Comparison of ENCODE assay signal across 16 mouse cellular contexts in genomic region chr4:137748726-137749125, GRCm38 (mm10). TPM values are rescaled to one million over a fixed set of nuclear protein-coding genes. Genes with fewer than 3 reads are reported as not detected.
A peak's percentile ranks its signal among the peaks of the same experiment; 100 is the strongest.
DNase-seq lines count a peak whose midpoint lies in the region; ATAC-seq and TF ChIP-seq lines count a peak whose summit lies in the region.
"Had no signal": no experiment of that assay in that cellular context is flagged by ENCODE, and none has a peak within 500 bp of the region (broad histone marks: within the 10 kb centered on the region; RNA-seq: fewer than 3 reads in every experiment).

No protein-coding gene starts in this region.

- H3K27me3 ChIP-seq in heart, embryonic 10.5 days (ENCODE audit: insufficient read depth, poor library complexity, severe bottlenecking), result peaks cover 7% of the 10 kb centered on the region; the same call in 1 of the 2 replicates
- H3K27me3 ChIP-seq in liver, embryonic 14.5 days (ENCODE audit: control insufficient read depth, insufficient read depth, low read length), result peaks cover 3% of the 10 kb centered on the region; the same call in 1 of the 2 replicates
- H3K27me3 ChIP-seq in liver, postnatal 0 days (ENCODE audit: insufficient read depth, low read length), result no peaks in the 10 kb centered on the region
- H3K27me3 ChIP-seq in liver, embryonic 15.5 days, result peaks cover 37% of the 10 kb centered on the region; the same call in 1 of the 2 replicates
- H3K27me3 ChIP-seq: intestine, embryonic 15.5 days; stomach, embryonic 15.5 days had no signal

- no peak for TF ChIP-seq CTCF in liver, embryonic 14.5 days (IDR thresholded peaks at IDR 0.05; ENCODE audit: low read depth)
- no peak for TF ChIP-seq CTCF in liver, postnatal 0 days (IDR thresholded peaks at IDR 0.05; ENCODE audit: low read depth)

- WGBS in heart, embryonic 10.5 days, result 56% methylated on average over 4 of the region's 4 CpGs
- WGBS in liver, embryonic 14.5 days (ENCODE audit: insufficient replicate concordance), result 47% methylated on average over 4 of the region's 4 CpGs
- WGBS in liver, postnatal 0 days (ENCODE audit: insufficient replicate concordance), result 61% methylated on average over 4 of the region's 4 CpGs
- WGBS in liver, embryonic 15.5 days (ENCODE audit: insufficient replicate concordance), result 58% methylated on average over 4 of the region's 4 CpGs

- H3K4me3 ChIP-seq in heart, embryonic 10.5 days, result no peak overlapping the region
- H3K4me3 ChIP-seq in liver, embryonic 14.5 days (ENCODE audit: insufficient read depth in 1 of 2, low read depth in 2 of 2, low read length in 2 of 2), result no peak overlapping the region
- no peak overlapping the region for H3K4me3 ChIP-seq in liver, postnatal 0 days (ENCODE audit: low read depth, low read length)
- H3K4me3 ChIP-seq in liver, embryonic 15.5 days (replicated peaks), result no peak overlapping the region
- H3K4me3 ChIP-seq: heart, adult 2 months; intestine, embryonic 15.5 days; limb, embryonic 10.5 days; stomach, embryonic 15.5 days had no signal

- H3K36me3 ChIP-seq in heart, embryonic 10.5 days, result no peaks in the 10 kb centered on the region
- H3K36me3 ChIP-seq in liver, embryonic 14.5 days (replicated peaks; ENCODE audit: control insufficient read depth, insufficient read depth, low read depth), result no peaks in the 10 kb centered on the region
- H3K36me3 ChIP-seq in liver, postnatal 0 days (replicated peaks; ENCODE audit: insufficient read depth, low read length), result 0 out of 2 replicates have a peak, but pooled peaks cover 9% of the 10 kb centered on the region
- H3K36me3 ChIP-seq in liver, embryonic 15.5 days (replicated peaks), result no peaks in the 10 kb centered on the region
- H3K36me3 ChIP-seq: intestine, embryonic 15.5 days; limb, embryonic 10.5 days; stomach, embryonic 15.5 days had no signal

- no peak for TF ChIP-seq EP300 in liver, embryonic 14.5 days (IDR thresholded peaks at IDR 0.05; ENCODE audit: low read depth)
- TF ChIP-seq EP300 in liver, postnatal 0 days (IDR thresholded peaks at IDR 0.05; ENCODE audit: low read depth), result no peak

- intact Hi-C loops in heart, postnatal 14 days (cut with DNase I), result no loop called here

- H3K27ac ChIP-seq in heart, embryonic 10.5 days, result 0 out of 2 replicates have a peak overlapping the region, but pooled peaks have one; percentile 6
- H3K27ac ChIP-seq in liver, embryonic 14.5 days, result no peak overlapping the region
- no peak overlapping the region for H3K27ac ChIP-seq in liver, postnatal 0 days (ENCODE audit: low read depth)
- peak overlapping the region; percentile 57 for H3K27ac ChIP-seq in liver, embryonic 15.5 days (replicated peaks)
- H3K27ac ChIP-seq: heart, adult 2 months; intestine, embryonic 15.5 days; limb, embryonic 10.5 days; stomach, embryonic 15.5 days had no signal

- ATAC-seq in liver, embryonic 14.5 days (ENCODE audit: insufficient read depth), result no peak
- ATAC-seq in liver, postnatal 0 days, result no peak
- no peak for ATAC-seq in liver, embryonic 15.5 days (ENCODE audit: insufficient read depth)
- ATAC-seq: intestine, embryonic 15.5 days had no signal

- H3K9me3 ChIP-seq in heart, embryonic 10.5 days, result no peaks in the 10 kb centered on the region
- no peaks in the 10 kb centered on the region for H3K9me3 ChIP-seq in liver, embryonic 14.5 days (ENCODE audit: control insufficient read depth, low read length)
- no peaks in the 10 kb centered on the region for H3K9me3 ChIP-seq in liver, postnatal 0 days (ENCODE audit: low read length)
- H3K9me3 ChIP-seq in liver, embryonic 15.5 days (replicated peaks), result no peaks in the 10 kb centered on the region
- H3K9me3 ChIP-seq: intestine, embryonic 15.5 days; limb, embryonic 10.5 days; stomach, embryonic 15.5 days had no signal

- no peak overlapping the region for H3K4me2 ChIP-seq in liver, embryonic 14.5 days (ENCODE audit: low read depth)
- no peak overlapping the region for H3K4me2 ChIP-seq in liver, postnatal 0 days (ENCODE audit: low read depth, low read length)
- no peak overlapping the region for H3K4me2 ChIP-seq in liver, embryonic 15.5 days
- H3K4me2 ChIP-seq: intestine, embryonic 15.5 days; stomach, embryonic 15.5 days had no signal

- peaks cover 33% of the 10 kb centered on the region for H3K4me1 ChIP-seq in heart, embryonic 10.5 days
- H3K4me1 ChIP-seq in liver, embryonic 14.5 days (replicated peaks; ENCODE audit: control insufficient read depth in 2 of 2, insufficient read depth in 2 of 2, low read length in 1 of 2), result peaks cover 36 to 37% of the 10 kb centered on the region in 2 experiments
- peaks cover 26% of the 10 kb centered on the region for H3K4me1 ChIP-seq in liver, postnatal 0 days (ENCODE audit: insufficient read depth)
- peaks cover 72% of the 10 kb centered on the region for H3K4me1 ChIP-seq in liver, embryonic 15.5 days (replicated peaks)

- H3K9ac ChIP-seq in liver, embryonic 14.5 days (replicated peaks), result peak overlapping the region; percentile 0; the same call in 1 of the 2 replicates
- H3K9ac ChIP-seq in liver, postnatal 0 days (replicated peaks), result no peak overlapping the region
- H3K9ac ChIP-seq in liver, embryonic 15.5 days, result 0 out of 2 replicates have a peak overlapping the region, but pooled peaks have one; percentile 1
- H3K9ac ChIP-seq: intestine, embryonic 15.5 days; stomach, embryonic 15.5 days had no signal

- no peak for DNase-seq in heart, embryonic 10.5 days (ENCODE audit: low spot score)
- DNase-seq in heart, postnatal 14 days, result no peak
- DNase-seq in liver, embryonic 14.5 days (ENCODE audit: low read depth in 3 of 3, low spot score in 3 of 3), result no peak
- no peak for DNase-seq in liver, postnatal 0 days
- DNase-seq in Muller cell, postnatal 12 days (ENCODE audit: inconsistent ontology term), result peak; percentile 68
- DNase-seq in neural tube, embryonic 10.5 days (ENCODE audit: extremely low spot score, low spot score), result no peak
- no peak for DNase-seq in adrenal gland, postnatal 14 days
- DNase-seq: cerebellum, postnatal 10 days; embryo, embryonic 11 days; heart, adult 2 months; lung, adult 2 months; lung, postnatal 36 days had no signal

RNA-seq across cellular contexts. Expression of gene Alpl, which starts 47.5 kb away (rescaled TPM):
- polyA plus RNA-seq in heart, embryonic 10.5 days (2016; fragmentation: Nextera tagmentation; extraction: Ambion mirVana), result 1.0 and 4.5 TPM in 2 replicates
- total RNA-seq in heart, postnatal 14 days (2021), result 10 to 100 TPM; 51.5 to 72.3 TPM
- polyA plus RNA-seq in liver, embryonic 14.5 days (2012; rRNA removed), result 4.6 and 5.1 TPM in 2 replicates
- 5.1 and 6.1 TPM in 2 replicates for polyA plus RNA-seq in liver, embryonic 14.5 days (2014; fragmentation: Nextera tagmentation; extraction: Ambion mirVana)
- polyA plus RNA-seq in liver, postnatal 0 days (2015; fragmentation: Nextera tagmentation; extraction: Ambion mirVana), result 14.7 and 18.7 TPM in 2 replicates
- polyA plus RNA-seq in liver, embryonic 15.5 days (2015; fragmentation: Nextera tagmentation; extraction: Ambion mirVana), result 9.7 and 12.0 TPM in 2 replicates
- 16.5 and 19.0 TPM in 2 replicates for total RNA-seq in adrenal gland, postnatal 14 days (2021)

Comparison
In these comparisons a context has a peak if more than half of its experiments do, and no peak if none do; other contexts are left out.
1. H3K27ac ChIP-seq: peak in heart, embryonic 10.5 days (single experiment) and liver, embryonic 15.5 days (single experiment); none in liver, embryonic 14.5 days (single experiment) and liver, postnatal 0 days (single experiment).